ENCODE assay signal across 21 mouse cellular contexts in genomic region chr7:140797619-140798018, GRCm38 (mm10). TPM values are rescaled to one million over a fixed set of nuclear protein-coding genes. Genes with fewer than 3 reads are reported as not detected.
DNase-seq lines count a peak whose midpoint lies in the region; ATAC-seq and TF ChIP-seq lines count a peak whose summit lies in the region.
"Had no signal": no experiment of that assay in that cellular context is flagged by ENCODE, and none has a peak within 500 bp of the region (broad histone marks: within the 10 kb centered on the region; RNA-seq: fewer than 3 reads in every experiment).

No protein-coding gene starts in this region.

- no peaks in the 10 kb centered on the region for H3K27me3 ChIP-seq in hindbrain, postnatal 0 days (ENCODE audit: insufficient read depth, low read length)
- no peaks in the 10 kb centered on the region for H3K27me3 ChIP-seq in hindbrain, embryonic 16.5 days (replicated peaks; ENCODE audit: control insufficient read depth, insufficient read depth, low read length)
- no peaks in the 10 kb centered on the region for H3K27me3 ChIP-seq in midbrain, embryonic 11.5 days (ENCODE audit: control insufficient read depth, insufficient read depth, low read length)
- H3K27me3 ChIP-seq in midbrain, embryonic 14.5 days (ENCODE audit: control insufficient read depth, insufficient read depth, low read length), result no peaks in the 10 kb centered on the region
- H3K27me3 ChIP-seq in intestine, embryonic 15.5 days (replicated peaks), result no peaks in the 10 kb centered on the region
- H3K27me3 ChIP-seq: hindbrain, embryonic 13.5 days; limb, embryonic 15.5 days; neural tube, embryonic 13.5 days had no signal

- ATAC-seq in hindbrain, postnatal 0 days, result no peak
- ATAC-seq in hindbrain, embryonic 16.5 days, result no peak
- ATAC-seq in midbrain, embryonic 11.5 days (ENCODE audit: low FRiP score), result 0 out of 2 replicates have a peak, but pooled peaks have one; percentile 11
- no peak for ATAC-seq in midbrain, embryonic 14.5 days (ENCODE audit: low FRiP score, low TSS enrichment)
- 0 out of 2 replicates have a peak, but pooled peaks have one; percentile 3 for ATAC-seq in intestine, embryonic 15.5 days
- ATAC-seq: forebrain, postnatal 0 days had no signal

- no peak overlapping the region for H3K4me2 ChIP-seq in hindbrain, postnatal 0 days (ENCODE audit: low read depth, low read length)
- H3K4me2 ChIP-seq in hindbrain, embryonic 16.5 days (ENCODE audit: low read length), result no peak overlapping the region
- no peak overlapping the region for H3K4me2 ChIP-seq in midbrain, embryonic 11.5 days
- H3K4me2 ChIP-seq in midbrain, embryonic 14.5 days (ENCODE audit: low read length), result no peak overlapping the region
- H3K4me2 ChIP-seq in intestine, embryonic 15.5 days (replicated peaks), result no peak overlapping the region
- H3K4me2 ChIP-seq: hindbrain, embryonic 13.5 days; limb, embryonic 15.5 days; neural tube, embryonic 13.5 days had no signal

- H3K4me1 ChIP-seq in hindbrain, postnatal 0 days (ENCODE audit: insufficient read depth, low read length), result no peaks in the 10 kb centered on the region
- no peaks in the 10 kb centered on the region for H3K4me1 ChIP-seq in hindbrain, embryonic 16.5 days (ENCODE audit: control insufficient read depth, insufficient read depth, low read depth, low read length)
- no peaks in the 10 kb centered on the region for H3K4me1 ChIP-seq in midbrain, embryonic 11.5 days (ENCODE audit: control insufficient read depth, insufficient read depth, low read length)
- no peaks in the 10 kb centered on the region for H3K4me1 ChIP-seq in midbrain, embryonic 14.5 days (ENCODE audit: control insufficient read depth, insufficient read depth, low read length)
- no peaks in the 10 kb centered on the region for H3K4me1 ChIP-seq in intestine, embryonic 15.5 days (replicated peaks)
- H3K4me1 ChIP-seq: heart, embryonic 10.5 days; hindbrain, embryonic 13.5 days; limb, embryonic 15.5 days; midbrain, embryonic 10.5 days; neural tube, embryonic 13.5 days had no signal

- DNase-seq in hindbrain, postnatal 0 days (ENCODE audit: low spot score), result no peak
- DNase-seq in midbrain, embryonic 11.5 days (ENCODE audit: low spot score, missing footprints), result peak; percentile 8
- no peak for DNase-seq in midbrain, embryonic 14.5 days
- DNase-seq in frontal cortex, postnatal 25 days (ENCODE audit: low spot score in 2 of 2), result no peak
- no peak for DNase-seq in right cerebral cortex, postnatal 25 days
- DNase-seq: cerebellum, postnatal 14 days; forebrain, postnatal 0 days; heart, postnatal 10 days; kidney, adult 8-10 months; kidney, postnatal 36 days; thymus, postnatal 4 days had no signal

- H3K9ac ChIP-seq in hindbrain, postnatal 0 days (replicated peaks; ENCODE audit: low read length), result no peak overlapping the region
- no peak overlapping the region for H3K9ac ChIP-seq in hindbrain, embryonic 16.5 days (ENCODE audit: low read depth, low read length)
- H3K9ac ChIP-seq in midbrain, embryonic 11.5 days (ENCODE audit: low read length), result no peak overlapping the region
- H3K9ac ChIP-seq in midbrain, embryonic 14.5 days (replicated peaks; ENCODE audit: low read length), result no peak overlapping the region
- no peak overlapping the region for H3K9ac ChIP-seq in intestine, embryonic 15.5 days
- H3K9ac ChIP-seq: forebrain, postnatal 0 days; hindbrain, embryonic 13.5 days; limb, embryonic 15.5 days; neural tube, embryonic 13.5 days had no signal

- WGBS in hindbrain, postnatal 0 days, result 91% methylated on average over 3 of the region's 3 CpGs
- 93% methylated on average over 3 of the region's 3 CpGs for WGBS in hindbrain, embryonic 16.5 days
- WGBS in midbrain, embryonic 11.5 days, result 92% methylated on average over 3 of the region's 3 CpGs
- WGBS in midbrain, embryonic 14.5 days, result 86% methylated on average over 3 of the region's 3 CpGs
- WGBS in intestine, embryonic 15.5 days, result 90% methylated on average over 3 of the region's 3 CpGs

- H3K9me3 ChIP-seq in hindbrain, postnatal 0 days (ENCODE audit: low read length), result no peaks in the 10 kb centered on the region
- no peaks in the 10 kb centered on the region for H3K9me3 ChIP-seq in hindbrain, embryonic 16.5 days (ENCODE audit: control insufficient read depth, low read length)
- no peaks in the 10 kb centered on the region for H3K9me3 ChIP-seq in midbrain, embryonic 11.5 days (ENCODE audit: control insufficient read depth, low read length)
- no peaks in the 10 kb centered on the region for H3K9me3 ChIP-seq in midbrain, embryonic 14.5 days (ENCODE audit: control insufficient read depth, low read length)
- H3K9me3 ChIP-seq in intestine, embryonic 15.5 days, result no peaks in the 10 kb centered on the region
- H3K9me3 ChIP-seq: heart, embryonic 10.5 days; hindbrain, embryonic 13.5 days; limb, embryonic 15.5 days; midbrain, embryonic 10.5 days; neural tube, embryonic 13.5 days had no signal

- no peak overlapping the region for H3K4me3 ChIP-seq in hindbrain, postnatal 0 days (ENCODE audit: low read length)
- H3K4me3 ChIP-seq in hindbrain, embryonic 16.5 days (ENCODE audit: low read length), result no peak overlapping the region
- H3K4me3 ChIP-seq in midbrain, embryonic 11.5 days (ENCODE audit: low read depth, low read length), result no peak overlapping the region
- H3K4me3 ChIP-seq in midbrain, embryonic 14.5 days (replicated peaks; ENCODE audit: low read depth, low read length), result no peak overlapping the region
- no peak overlapping the region for H3K4me3 ChIP-seq in intestine, embryonic 15.5 days (replicated peaks)
- H3K4me3 ChIP-seq: heart, embryonic 10.5 days; hindbrain, embryonic 13.5 days; limb, embryonic 15.5 days; midbrain, embryonic 10.5 days; neural tube, embryonic 13.5 days had no signal

- no peak overlapping the region for H3K27ac ChIP-seq in hindbrain, postnatal 0 days
- H3K27ac ChIP-seq in hindbrain, embryonic 16.5 days (ENCODE audit: low read depth, low read length), result no peak overlapping the region
- no peak overlapping the region for H3K27ac ChIP-seq in midbrain, embryonic 11.5 days (ENCODE audit: low read depth, low read length)
- no peak overlapping the region for H3K27ac ChIP-seq in midbrain, embryonic 14.5 days (replicated peaks; ENCODE audit: low read depth, low read length)
- no peak overlapping the region for H3K27ac ChIP-seq in intestine, embryonic 15.5 days
- H3K27ac ChIP-seq: heart, embryonic 10.5 days; hindbrain, embryonic 13.5 days; limb, embryonic 15.5 days; midbrain, embryonic 10.5 days; neural tube, embryonic 13.5 days had no signal

- H3K36me3 ChIP-seq in hindbrain, postnatal 0 days (ENCODE audit: insufficient read depth, low read length), result no peaks in the 10 kb centered on the region
- H3K36me3 ChIP-seq in hindbrain, embryonic 16.5 days (ENCODE audit: control insufficient read depth, insufficient read depth, low read length), result no peaks in the 10 kb centered on the region
- H3K36me3 ChIP-seq in midbrain, embryonic 11.5 days (ENCODE audit: control insufficient read depth, insufficient read depth, low read length), result no peaks in the 10 kb centered on the region
- no peaks in the 10 kb centered on the region for H3K36me3 ChIP-seq in midbrain, embryonic 14.5 days (ENCODE audit: control insufficient read depth, insufficient read depth, low read length)
- no peaks in the 10 kb centered on the region for H3K36me3 ChIP-seq in intestine, embryonic 15.5 days
- H3K36me3 ChIP-seq: heart, embryonic 10.5 days; hindbrain, embryonic 13.5 days; limb, embryonic 15.5 days; midbrain, embryonic 10.5 days; neural tube, embryonic 13.5 days had no signal

- peak; percentile 12; the same call in 1 of the 2 replicates for TF ChIP-seq CTCF in hindbrain, postnatal 0 days (IDR thresholded peaks at IDR 0.05; ENCODE audit: low read depth)

RNA-seq across cellular contexts. Expression of gene Syce1, which starts 10.0 kb away (rescaled TPM):
- total RNA-seq in hindbrain, postnatal 0 days (2014; rRNA removed), result 0.29 TPM in 1 of 2 replicates, not detected in the other
- polyA plus RNA-seq in hindbrain, postnatal 0 days (2015; fragmentation: Nextera tagmentation; extraction: Ambion mirVana), result 0.59 and 0.68 TPM in 2 replicates
- 0.60 and 0.89 TPM in 2 replicates for polyA plus RNA-seq in hindbrain, embryonic 16.5 days (2015; fragmentation: Nextera tagmentation; extraction: Ambion mirVana)
- polyA plus RNA-seq in midbrain, embryonic 11.5 days (2014; fragmentation: Nextera tagmentation; extraction: Ambion mirVana), result 0.12 TPM in 1 of 2 replicates, not detected in the other
- 0.18 TPM in 1 of 2 replicates, not detected in the other for polyA plus RNA-seq in midbrain, embryonic 14.5 days (2014; fragmentation: Nextera tagmentation; extraction: Ambion mirVana)
- polyA plus RNA-seq in intestine, embryonic 15.5 days (2015; fragmentation: Nextera tagmentation; extraction: Ambion mirVana), result 0.40 and 0.48 TPM in 2 replicates
- total RNA-seq: forebrain, postnatal 0 days; gastrocnemius, adult 8-10 months; heart, postnatal 10 days; layer of hippocampus, postnatal 10 days had no signal
- polyA plus RNA-seq: midbrain, embryonic 10.5 days had no signal

RNA-seq across cellular contexts. Expression of gene Zfp941, which starts 24.4 kb away (rescaled TPM):
- total RNA-seq in hindbrain, postnatal 0 days (2014; rRNA removed), result 20.2 and 23.7 TPM in 2 replicates
- polyA plus RNA-seq in hindbrain, postnatal 0 days (2015; fragmentation: Nextera tagmentation; extraction: Ambion mirVana), result 19.3 and 20.0 TPM in 2 replicates
- polyA plus RNA-seq in hindbrain, embryonic 16.5 days (2015; fragmentation: Nextera tagmentation; extraction: Ambion mirVana), result 28.8 and 32.3 TPM in 2 replicates
- polyA plus RNA-seq in midbrain, embryonic 11.5 days (2014; fragmentation: Nextera tagmentation; extraction: Ambion mirVana), result 5.4 and 7.1 TPM in 2 replicates
- 25.4 and 34.5 TPM in 2 replicates for polyA plus RNA-seq in midbrain, embryonic 14.5 days (2014; fragmentation: Nextera tagmentation; extraction: Ambion mirVana)
- 1.6 and 2.0 TPM in 2 replicates for polyA plus RNA-seq in intestine, embryonic 15.5 days (2015; fragmentation: Nextera tagmentation; extraction: Ambion mirVana)

RNA-seq across cellular contexts. Expression of gene Cyp2e1, which starts 34.1 kb away (rescaled TPM):
- not detected in 2 replicates for total RNA-seq in hindbrain, postnatal 0 days (2014; rRNA removed)
- polyA plus RNA-seq in hindbrain, postnatal 0 days (2015; fragmentation: Nextera tagmentation; extraction: Ambion mirVana), result not detected in 2 replicates
- not detected in 2 replicates for polyA plus RNA-seq in hindbrain, embryonic 16.5 days (2015; fragmentation: Nextera tagmentation; extraction: Ambion mirVana)
- not detected in 2 replicates for polyA plus RNA-seq in midbrain, embryonic 11.5 days (2014; fragmentation: Nextera tagmentation; extraction: Ambion mirVana)
- not detected in 2 replicates for polyA plus RNA-seq in midbrain, embryonic 14.5 days (2014; fragmentation: Nextera tagmentation; extraction: Ambion mirVana)
- not detected in 2 replicates for polyA plus RNA-seq in intestine, embryonic 15.5 days (2015; fragmentation: Nextera tagmentation; extraction: Ambion mirVana)
- total RNA-seq: forebrain, postnatal 0 days; layer of hippocampus, postnatal 10 days; left cerebral cortex, postnatal 10 days had no signal
- polyA plus RNA-seq: forebrain, postnatal 0 days; heart, embryonic 10.5 days; hindbrain, embryonic 13.5 days; limb, embryonic 15.5 days; midbrain, embryonic 10.5 days; neural tube, embryonic 13.5 days had no signal

RNA-seq across cellular contexts. Expression of gene Urah, which starts 37.2 kb away (rescaled TPM):
- 0.37 TPM in 1 of 2 replicates, not detected in the other for total RNA-seq in hindbrain, postnatal 0 days (2014; rRNA removed)
- polyA plus RNA-seq in hindbrain, postnatal 0 days (2015; fragmentation: Nextera tagmentation; extraction: Ambion mirVana), result 0.43 and 0.80 TPM in 2 replicates
- not detected in 2 replicates for polyA plus RNA-seq in hindbrain, embryonic 16.5 days (2015; fragmentation: Nextera tagmentation; extraction: Ambion mirVana)
- polyA plus RNA-seq in midbrain, embryonic 11.5 days (2014; fragmentation: Nextera tagmentation; extraction: Ambion mirVana), result not detected in 2 replicates
- not detected in 2 replicates for polyA plus RNA-seq in midbrain, embryonic 14.5 days (2014; fragmentation: Nextera tagmentation; extraction: Ambion mirVana)
- polyA plus RNA-seq in intestine, embryonic 15.5 days (2015; fragmentation: Nextera tagmentation; extraction: Ambion mirVana), result 4.8 TPM in 2 replicates
- total RNA-seq: forebrain, postnatal 0 days; gastrocnemius, adult 8-10 months; heart, postnatal 10 days had no signal
- polyA plus RNA-seq: hindbrain, embryonic 13.5 days; neural tube, embryonic 13.5 days had no signal

RNA-seq across cellular contexts. Expression of gene Scgb1c1, which starts 47.7 kb away (rescaled TPM):
- not detected in 2 replicates for total RNA-seq in hindbrain, postnatal 0 days (2014; rRNA removed)
- polyA plus RNA-seq in hindbrain, postnatal 0 days (2015; fragmentation: Nextera tagmentation; extraction: Ambion mirVana), result 0.61 TPM in 1 of 2 replicates, not detected in the other
- not detected in 2 replicates for polyA plus RNA-seq in hindbrain, embryonic 16.5 days (2015; fragmentation: Nextera tagmentation; extraction: Ambion mirVana)
- not detected in 2 replicates for polyA plus RNA-seq in midbrain, embryonic 11.5 days (2014; fragmentation: Nextera tagmentation; extraction: Ambion mirVana)
- not detected in 2 replicates for polyA plus RNA-seq in midbrain, embryonic 14.5 days (2014; fragmentation: Nextera tagmentation; extraction: Ambion mirVana)
- not detected in 2 replicates for polyA plus RNA-seq in intestine, embryonic 15.5 days (2015; fragmentation: Nextera tagmentation; extraction: Ambion mirVana)
- total RNA-seq: forebrain, postnatal 0 days; gastrocnemius, adult 8-10 months; layer of hippocampus, postnatal 10 days; left cerebral cortex, postnatal 10 days had no signal
- polyA plus RNA-seq: forebrain, postnatal 0 days; heart, embryonic 10.5 days; hindbrain, embryonic 13.5 days; limb, embryonic 15.5 days; midbrain, embryonic 10.5 days; neural tube, embryonic 13.5 days had no signal

Comparison
In these comparisons a context has a peak if more than half of its experiments do, and no peak if none do; other contexts are left out.
1. ATAC-seq: peak in midbrain, embryonic 11.5 days (single experiment) and intestine, embryonic 15.5 days (single experiment); none in hindbrain, postnatal 0 days (single experiment), hindbrain, embryonic 16.5 days (single experiment) and midbrain, embryonic 14.5 days (single experiment).